Mouse (Mus musculus) embryonic facial prominence, embryonic 12.5 days (tissue): ENCODE results near the gene Bace1. TPM values are rescaled to one million over a fixed set of nuclear protein-coding genes. Genes with fewer than 3 reads are reported as not detected.

Source experiments
- ATAC-seq: fragments of 200-750 bp; cut with Nextera tagmentation; 2 replicates; pipeline ENCODE4 v1.8.0; 2017; ENCODE audit not compliant: insufficient number of reproducible peaks, insufficient read depth, low FRiP score, low TSS enrichment
- H3K27ac ChIP-seq: fragments of 300-500 bp; sonication (generic); 2 replicates; pipeline ENCODE4 v1.5.1; 2016; ENCODE audit warnings: mild to moderate bottlenecking
- H3K27me3 ChIP-seq: fragments of 300-500 bp; sonication (generic); 2 replicates; pipeline ENCODE4 v1.6.1; 2016; ENCODE audit warnings: mild to moderate bottlenecking, moderate library complexity
- H3K36me3 ChIP-seq: fragments of 300-500 bp; sonication (generic); 2 replicates; pipeline ENCODE4 v1.6.1; 2016; ENCODE audit warnings: mild to moderate bottlenecking
- H3K4me1 ChIP-seq: fragments of 300-500 bp; sonication (generic); 2 replicates; pipeline ENCODE4 v1.6.1; 2016
- H3K4me2 ChIP-seq: fragments of 300-500 bp; sonication (generic); replicated peaks from 2 replicates; pipeline ENCODE4 v1.6.1; 2016; ENCODE audit warnings: mild to moderate bottlenecking, moderate library complexity
- H3K4me3 ChIP-seq: fragments of 300-500 bp; sonication (generic); 2 replicates; pipeline ENCODE4 v1.5.1; 2016; ENCODE audit warnings: mild to moderate bottlenecking
- H3K9ac ChIP-seq: fragments of 300-500 bp; sonication (generic); 2 replicates; pipeline ENCODE4 v1.6.1; 2016; ENCODE audit warnings: mild to moderate bottlenecking, moderate library complexity
- H3K9me3 ChIP-seq: fragments of 300-500 bp; sonication (generic); 2 replicates; pipeline ENCODE4 v1.6.1; 2016; ENCODE audit warnings: mild to moderate bottlenecking, moderate library complexity
- WGBS: fragments of 180-500 bp; shearing (Covaris S2); methylation state at CpG from one replicate; pipeline ENCODE4 v1.1.7; 2016; 5-methylcytosine and 5-hydroxymethylcytosine counted together
- polyA plus RNA-seq: library from polyadenylated mRNA; unstranded; fragments of >200 nt; fragmentation: Nextera tagmentation; extraction: Ambion mirVana; gene quantifications from 2 replicates; pipeline ENCODE4 v1.2.1, GENCODE M21; 2016

The Bace1 gene
- polyA plus RNA-seq, 1 experiment from 2014 or later = 33.1 TPM

DNA sequence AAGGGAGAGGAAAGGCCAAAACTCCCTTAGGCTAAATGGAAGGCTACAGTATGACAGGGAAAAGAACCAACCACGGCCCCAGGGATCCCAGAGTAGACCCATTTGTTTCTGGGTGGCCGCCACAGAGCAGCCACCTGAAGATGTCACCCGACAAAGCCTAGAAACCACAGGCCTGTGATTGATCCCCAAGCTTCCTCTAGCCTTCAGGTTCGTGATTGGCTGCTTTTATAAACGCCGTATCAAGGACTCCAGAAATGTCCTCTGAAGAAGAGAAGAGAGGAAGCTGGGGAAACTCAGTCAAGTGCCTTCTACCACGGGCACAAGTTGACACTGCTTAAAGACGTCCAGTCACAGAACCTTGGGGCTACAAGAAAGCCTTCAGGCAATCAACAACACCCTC, 30.6 kb upstream of the Bace1 start:
- Histone ChIP-seq H3K9me3 (no peaks in the 10 kb centered on the region), H3K36me3 (peaks cover 28% of the 10 kb centered on the region), H3K27ac (no peak overlapping the region), H3K9ac (no peak overlapping the region), H3K4me1 (no peaks in the 10 kb centered on the region), H3K4me2 (no peak overlapping the region), H3K27me3 (no peaks in the 10 kb centered on the region), H3K4me3 (no peak overlapping the region)
- no peak for ATAC-seq
- 77% methylated on average over 8 of the region's 8 CpGs for WGBS

DNA sequence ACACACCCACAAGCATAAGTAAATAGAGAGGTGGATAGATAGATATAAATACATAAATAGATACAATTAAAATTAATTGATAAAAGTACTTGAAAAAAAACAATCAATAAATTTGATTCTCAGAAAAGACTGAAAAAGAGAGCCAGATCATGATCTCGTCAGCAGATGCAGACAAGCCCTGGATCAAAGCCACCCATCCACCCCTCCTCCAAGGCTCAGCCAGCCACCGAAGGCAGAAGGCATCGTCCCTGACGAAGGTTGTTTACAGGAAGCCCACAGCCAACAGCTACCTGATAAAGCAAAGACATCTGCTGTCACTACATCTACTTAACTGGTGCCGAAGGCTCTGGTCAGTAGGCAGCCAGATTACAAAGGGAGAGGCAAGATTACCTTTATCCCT, 26.4 kb upstream of the Bace1 start:
- Histone ChIP-seq H3K9me3 (no peaks in the 10 kb centered on the region), H3K36me3 (peaks cover 17% of the 10 kb centered on the region), H3K9ac (no peak overlapping the region), H3K4me1 (no peaks in the 10 kb centered on the region), H3K4me2 (no peak overlapping the region), H3K27ac (no peak overlapping the region), H3K27me3 (no peaks in the 10 kb centered on the region), H3K4me3 (no peak overlapping the region)
- no peak for ATAC-seq
- 81% methylated on average over 5 of the region's 5 CpGs for WGBS

DNA sequence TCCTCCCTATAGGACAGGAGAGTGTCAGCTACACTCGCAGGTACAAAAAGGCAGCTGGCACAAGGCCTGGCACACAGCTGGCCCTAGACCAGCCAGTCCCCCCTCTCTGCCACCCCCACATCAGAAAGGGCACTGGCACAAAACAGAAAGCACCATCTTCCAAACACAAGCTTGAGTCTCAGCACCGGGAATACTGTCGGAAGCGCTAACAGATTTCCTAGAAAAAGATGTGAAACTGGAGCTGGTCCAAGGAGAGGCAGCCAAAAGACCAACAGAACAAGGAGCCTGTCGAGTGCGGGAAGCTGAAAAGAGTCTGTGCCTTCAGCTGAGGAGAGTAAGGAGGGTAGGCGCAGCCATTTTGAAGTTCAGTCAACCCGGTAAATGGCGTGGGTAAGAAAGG, 23.3 kb upstream of the Bace1 start:
- no peak overlapping the region for H3K4me2 ChIP-seq
- no peak overlapping the region for H3K4me3 ChIP-seq
- H3K27ac ChIP-seq = no peak overlapping the region
- H3K9ac ChIP-seq = no peak overlapping the region
- H3K4me1 ChIP-seq = no peaks in the 10 kb centered on the region
- ATAC-seq = no peak
- no peaks in the 10 kb centered on the region for H3K9me3 ChIP-seq
- H3K36me3 ChIP-seq = peaks cover 15% of the 10 kb centered on the region
- WGBS = 91% methylated on average over 9 of the region's 9 CpGs
- H3K27me3 ChIP-seq = no peaks in the 10 kb centered on the region

DNA sequence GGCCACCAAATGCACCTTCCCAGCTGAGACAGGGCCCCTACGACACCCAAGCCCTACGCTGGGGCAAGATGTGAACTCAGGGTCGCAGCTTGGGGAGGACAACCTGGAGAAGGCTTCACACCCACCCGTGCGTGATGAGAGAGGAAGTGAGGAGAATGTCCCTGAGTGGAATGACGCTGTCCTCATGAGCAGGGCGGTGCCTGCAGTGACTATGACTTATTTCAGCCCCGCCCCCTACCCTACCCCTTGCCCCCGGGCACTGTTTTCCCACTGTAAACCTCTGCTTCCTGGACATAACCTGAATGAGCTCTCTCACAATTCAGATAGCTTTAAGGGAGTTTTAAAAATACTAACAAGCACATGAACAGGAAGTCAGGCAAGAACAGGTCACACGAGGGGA, 22.9 kb upstream of the Bace1 start:
- no peak overlapping the region for H3K27ac ChIP-seq
- WGBS = 80% methylated on average over 10 of the region's 10 CpGs
- peaks cover 15% of the 10 kb centered on the region for H3K36me3 ChIP-seq
- H3K9me3 ChIP-seq = no peaks in the 10 kb centered on the region
- no peak overlapping the region for H3K4me3 ChIP-seq
- no peak overlapping the region for H3K4me2 ChIP-seq
- H3K4me1 ChIP-seq = no peaks in the 10 kb centered on the region
- no peak overlapping the region for H3K9ac ChIP-seq
- H3K27me3 ChIP-seq = no peaks in the 10 kb centered on the region
- ATAC-seq = no peak

DNA sequence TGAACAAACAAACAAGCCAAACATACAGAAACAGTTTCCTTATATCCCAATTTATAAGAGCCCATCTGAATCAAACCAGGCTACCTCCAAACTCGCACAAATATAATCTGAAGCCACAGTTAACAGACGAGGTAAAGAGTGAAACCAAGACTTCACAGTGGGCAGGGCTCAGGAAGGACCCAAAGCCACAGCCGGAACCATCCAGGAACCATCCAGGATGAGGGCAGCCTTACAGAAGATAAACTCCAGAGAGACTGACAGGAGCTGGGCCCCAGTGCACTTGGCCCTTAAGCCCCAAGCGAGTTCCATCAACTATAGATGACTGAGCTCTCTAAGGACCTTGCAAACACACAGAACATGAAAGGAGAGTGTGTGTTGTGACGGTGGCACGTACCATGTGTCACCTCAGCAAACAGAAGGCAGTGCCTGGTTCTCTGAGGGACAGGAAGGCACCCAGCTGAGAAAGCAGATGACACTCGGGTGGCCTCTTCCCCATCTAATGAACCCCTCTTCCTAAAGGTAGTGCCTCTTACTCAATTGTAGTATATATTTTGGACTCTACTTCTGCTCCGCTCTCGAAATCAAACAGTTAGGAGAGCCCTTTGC, 19.9 kb upstream of the Bace1 start:
- Histone ChIP-seq H3K36me3 (peaks cover 28% of the 10 kb centered on the region), H3K4me2 (no peak overlapping the region), H3K9ac (no peak overlapping the region), H3K27me3 (no peaks in the 10 kb centered on the region), H3K9me3 (no peaks in the 10 kb centered on the region), H3K4me1 (no peaks in the 10 kb centered on the region), H3K27ac (no peak overlapping the region), H3K4me3 (no peak overlapping the region)
- 85% methylated on average over 9 of the region's 9 CpGs for WGBS
- no peak for ATAC-seq

DNA sequence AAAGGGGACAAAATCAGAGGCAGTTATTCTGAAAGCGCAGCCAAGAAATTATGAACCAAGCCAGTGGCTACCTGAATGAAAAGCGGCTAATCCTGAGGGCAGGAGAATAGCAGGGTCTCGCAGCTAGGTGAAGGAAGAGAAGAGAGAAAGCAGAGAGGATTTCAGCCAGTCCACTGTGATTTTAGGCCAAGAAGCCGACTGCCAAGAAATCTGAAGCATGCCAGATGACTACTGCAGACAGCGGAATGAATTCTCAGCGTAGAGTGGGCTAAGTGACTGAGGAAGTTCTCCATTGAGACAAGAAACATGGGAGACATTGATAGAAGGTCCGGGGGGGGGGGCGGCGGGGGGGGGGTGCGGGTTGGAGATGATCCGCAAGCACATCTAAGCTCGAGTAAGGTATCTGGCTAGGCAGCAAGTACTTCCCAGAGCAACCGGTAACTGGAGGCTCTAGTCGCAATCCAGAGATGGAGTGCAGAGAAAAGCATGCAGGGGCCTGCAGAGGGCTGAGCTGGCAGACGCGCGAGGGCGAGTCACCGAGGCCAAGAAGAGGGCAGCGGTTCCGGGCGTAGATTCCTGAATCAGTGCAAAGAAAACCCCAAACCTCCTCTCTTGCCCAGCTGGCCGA, 10.6 kb upstream of the Bace1 start:
- no peak for ATAC-seq
- peak overlapping the region; percentile 74 for H3K9ac ChIP-seq
- no peaks in the 10 kb centered on the region for H3K9me3 ChIP-seq
- peaks cover 8% of the 10 kb centered on the region for H3K4me1 ChIP-seq
- H3K36me3 ChIP-seq = no peaks in the 10 kb centered on the region; the same call in 1 of the 2 replicates
- 5% methylated on average over 23 of the region's 23 CpGs for WGBS
- H3K4me3 ChIP-seq = peak overlapping the region; percentile 78
- H3K4me2 ChIP-seq = peak overlapping the region; percentile 92
- peak overlapping the region; percentile 75 for H3K27ac ChIP-seq
- no peaks in the 10 kb centered on the region for H3K27me3 ChIP-seq

DNA sequence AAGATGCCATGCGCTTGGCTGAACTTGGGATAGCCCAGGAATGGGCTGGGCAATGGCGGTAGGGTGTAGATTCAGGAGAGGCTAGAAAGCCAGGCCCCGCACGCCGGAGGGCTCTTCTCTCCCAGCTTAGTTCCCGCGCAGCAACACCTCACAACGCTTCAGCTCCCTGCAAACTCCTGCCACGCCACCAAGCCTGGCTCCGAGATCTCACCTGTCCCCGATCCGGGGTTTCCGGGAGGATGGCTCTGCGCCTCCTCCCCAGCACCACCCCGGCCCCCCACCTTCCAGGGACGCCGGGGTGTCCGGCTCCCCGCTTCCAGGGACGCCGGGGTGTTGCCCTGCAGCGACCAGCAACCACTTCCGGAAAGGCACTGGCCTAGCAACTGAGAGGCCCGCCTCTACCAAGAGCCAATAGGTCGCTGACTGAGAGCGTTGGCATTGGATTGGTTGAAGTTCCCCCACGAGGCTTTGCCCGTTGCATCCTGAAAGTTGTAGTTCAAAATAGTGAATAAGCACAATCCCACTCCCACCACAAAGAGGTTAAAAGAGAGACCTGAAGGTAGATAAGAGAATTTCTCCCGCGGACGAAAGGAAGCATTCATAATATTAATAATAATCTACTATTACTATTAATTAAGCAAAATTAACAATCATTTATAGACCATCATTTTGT, 10.0 kb upstream of the Bace1 start, which contains the start of gene Cep164:
Gene Cep164, minus strand, starts transcription at position 401 of the 673 bp plus-strand sequence.
- Histone ChIP-seq H3K9ac (peak within 1 kb of the TSS; percentile 74), H3K27me3 (no peaks in the 10 kb centered on the region), H3K4me1 (peaks cover 8% of the 10 kb centered on the region), H3K4me3 (peak within 1 kb of the TSS; percentile 78), H3K27ac (peak within 1 kb of the TSS; percentile 75), H3K4me2 (peak within 1 kb of the TSS; percentile 92), H3K9me3 (no peaks in the 10 kb centered on the region), H3K36me3 (no peaks in the 10 kb centered on the region; the same call in 1 of the 2 replicates)
- ATAC-seq = peak; percentile 93
- under 1% methylated on average over 31 of the region's 31 CpGs for WGBS

DNA sequence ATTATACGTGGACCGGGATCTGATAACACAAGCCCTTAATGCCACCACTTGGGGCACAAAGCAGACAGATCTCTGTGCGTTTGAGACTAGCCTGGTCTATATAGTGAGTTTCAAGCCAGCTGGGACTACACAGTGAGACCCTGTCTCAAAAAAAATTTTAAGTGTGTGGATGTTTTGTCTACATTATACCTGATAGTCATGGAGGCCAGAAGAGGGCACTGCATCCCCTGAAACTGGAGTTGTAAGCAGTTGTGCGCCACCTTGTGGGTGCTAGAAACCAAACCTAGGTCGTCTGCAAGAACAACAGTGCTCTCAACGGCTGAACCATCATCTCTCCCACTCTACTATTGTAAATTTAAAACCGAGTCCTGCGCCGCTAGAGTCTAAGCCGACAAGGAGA, 9.3 kb upstream of the Bace1 start:
- Histone ChIP-seq H3K4me2 (peak overlapping the region; percentile 92), H3K4me3 (peak overlapping the region; percentile 78), H3K36me3 (no peaks in the 10 kb centered on the region), H3K9me3 (no peaks in the 10 kb centered on the region), H3K9ac (no peak overlapping the region), H3K27me3 (no peaks in the 10 kb centered on the region), H3K4me1 (peaks cover 8% of the 10 kb centered on the region), H3K27ac (peak overlapping the region; percentile 36; the same call in 1 of the 2 replicates)
- WGBS = 32% methylated on average over 10 of the region's 10 CpGs
- ATAC-seq = no peak

DNA sequence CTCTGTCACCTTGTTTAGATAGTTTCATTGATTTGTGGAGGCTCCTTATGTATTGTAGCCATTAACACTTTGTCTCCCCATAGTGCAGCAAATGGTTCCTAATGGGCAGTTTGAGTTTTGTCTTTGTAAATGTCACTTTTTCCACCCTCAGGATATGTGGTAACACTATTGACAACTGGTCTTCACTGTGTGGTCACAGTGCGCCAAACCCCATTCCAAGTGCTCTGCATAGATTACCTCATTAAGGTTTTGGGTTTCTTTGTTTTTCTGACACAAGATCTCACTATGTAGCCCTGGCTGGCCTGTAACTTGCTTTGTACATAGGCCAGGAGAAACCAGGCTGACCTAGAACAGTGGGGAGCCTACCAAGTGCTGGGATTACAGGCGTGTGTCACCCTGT, 5.5 kb upstream of the Bace1 start:
- Histone ChIP-seq H3K4me2 (no peak overlapping the region), H3K27ac (no peak overlapping the region), H3K4me1 (peaks cover under 1% of the 10 kb centered on the region; the same call in 1 of the 2 replicates), H3K9me3 (no peaks in the 10 kb centered on the region), H3K9ac (no peak overlapping the region), H3K27me3 (no peaks in the 10 kb centered on the region), H3K4me3 (no peak overlapping the region), H3K36me3 (no peaks in the 10 kb centered on the region)
- ATAC-seq = no peak
- WGBS = 88% methylated on average over 2 of the region's 2 CpGs

DNA sequence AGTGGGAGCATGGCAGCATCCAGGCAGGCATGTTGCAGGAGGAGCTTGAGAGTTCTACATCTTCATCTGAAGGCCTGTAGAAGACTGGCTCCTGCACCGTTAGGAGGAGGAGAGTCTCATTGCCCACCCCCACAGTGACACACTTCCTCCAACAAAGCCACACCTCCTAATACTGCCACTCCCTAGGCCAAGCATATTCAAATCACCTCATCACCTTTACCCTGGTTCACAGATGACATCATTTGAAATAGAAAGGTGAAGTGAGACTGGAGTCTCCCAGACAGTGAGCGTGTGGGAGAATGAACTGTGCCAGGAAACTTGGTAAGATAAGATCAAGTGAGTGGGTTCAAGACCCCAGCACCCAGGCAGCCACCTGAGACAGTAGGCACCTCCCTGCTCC, 4.9 kb upstream of the Bace1 start:
- ATAC-seq = no peak
- Histone ChIP-seq H3K36me3 (no peaks in the 10 kb centered on the region), H3K9me3 (no peaks in the 10 kb centered on the region), H3K4me2 (no peak overlapping the region), H3K27me3 (no peaks in the 10 kb centered on the region), H3K9ac (no peak overlapping the region), H3K4me1 (no peaks in the 10 kb centered on the region), H3K4me3 (no peak overlapping the region), H3K27ac (no peak overlapping the region)
- WGBS = 77% methylated on average over 2 of the region's 2 CpGs

DNA sequence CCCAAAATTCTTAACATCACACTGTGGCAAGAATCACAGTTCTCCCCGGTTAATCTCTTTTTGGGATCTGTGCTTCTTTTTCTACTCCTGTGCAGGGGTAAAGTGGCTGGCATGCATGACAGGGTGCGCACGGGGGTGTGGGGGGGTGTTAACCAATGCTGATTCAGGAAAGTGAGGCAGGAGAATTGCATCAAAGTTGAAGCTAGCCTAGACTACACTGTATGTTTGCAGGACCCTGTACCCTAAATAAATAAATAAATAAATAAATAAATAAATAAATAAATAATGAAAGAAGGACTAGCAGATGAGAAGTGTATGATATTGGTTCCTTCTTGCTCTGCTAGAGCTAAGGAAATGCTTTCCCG, 329 bp upstream of the Bace1 start:
- peak overlapping the region; percentile 89 for H3K4me2 ChIP-seq
- 18% methylated on average over 4 of the region's 4 CpGs for WGBS

More for the DNA sequence above, 329 bp upstream of the Bace1 start:
- no peak for ATAC-seq
- no peaks in the 10 kb centered on the region for H3K27me3 ChIP-seq
- H3K4me1 ChIP-seq = peaks cover 25% of the 10 kb centered on the region
- H3K9me3 ChIP-seq = no peaks in the 10 kb centered on the region
- no peak overlapping the region for H3K9ac ChIP-seq
- H3K36me3 ChIP-seq = no peaks in the 10 kb centered on the region
- no peak overlapping the region for H3K27ac ChIP-seq
- peak overlapping the region; percentile 78 for H3K4me3 ChIP-seq
